Mouse (Mus musculus): ENCODE measurements around the gene Tet3. TPM values are rescaled to one million over a fixed set of nuclear protein-coding genes. Genes with fewer than 3 reads are reported as not detected.

The Tet3 gene
- polyA plus RNA-seq, 1 experiment from 2014 or later: 11.4 TPM

DNA sequence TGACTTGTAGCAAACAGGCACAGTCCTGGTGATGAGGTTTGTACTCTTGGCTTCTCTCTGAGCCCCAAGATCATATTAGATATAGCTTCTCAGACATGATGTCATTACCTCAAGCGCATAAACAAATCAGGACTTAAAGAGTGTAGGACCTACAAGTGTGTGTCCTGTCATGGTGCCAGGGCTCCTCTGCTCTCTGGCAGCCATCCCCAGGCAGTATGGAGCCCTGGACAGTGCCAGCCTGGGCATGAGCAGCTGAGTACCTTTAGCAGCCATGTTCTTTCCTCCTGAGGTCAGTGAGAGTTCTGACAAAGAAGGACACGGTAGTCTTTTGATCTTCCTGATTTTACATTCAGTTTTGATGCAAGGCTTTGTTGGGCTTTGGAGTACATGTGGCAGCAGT is 115.9 kb downstream of the Tet3 start:
- WGBS (ENCODE audit: insufficient replicate concordance): 92% methylated on average over 2 of the region's 2 CpGs
- Histone ChIP-seq H3K4me1 (replicated peaks) (peaks cover 4% of the 10 kb centered on the region; the same call in 1 of the 2 replicates), H3K4me2 (no peak overlapping the region), H3K27ac (replicated peaks) (no peak overlapping the region), H3K4me3 (replicated peaks) (no peak overlapping the region), H3K9ac (no peak overlapping the region), H3K27me3 (no peaks in the 10 kb centered on the region), H3K36me3 (replicated peaks) (peaks cover 68% of the 10 kb centered on the region), H3K9me3 (replicated peaks) (no peaks in the 10 kb centered on the region)
- no peak for ATAC-seq (ENCODE audit: insufficient read depth)

DNA sequence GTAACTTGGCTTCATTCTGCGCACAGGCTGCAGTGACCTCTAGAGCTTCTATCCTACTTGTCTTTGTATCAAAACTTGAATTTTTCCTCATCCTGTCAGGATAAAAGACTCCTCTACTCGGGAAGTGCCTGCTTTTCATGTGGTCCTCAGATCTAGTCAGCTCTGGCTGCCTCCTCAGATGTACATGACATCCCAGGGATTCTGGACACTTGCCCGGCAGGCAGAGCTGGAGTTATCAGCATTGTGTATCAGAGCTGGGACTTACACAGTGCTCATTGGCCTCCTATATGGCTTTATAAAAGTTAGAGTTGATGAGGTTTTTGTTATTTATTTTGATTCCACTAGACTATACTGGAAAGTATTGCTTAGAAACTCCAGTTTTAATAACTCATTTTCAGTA is 117.5 kb downstream of the Tet3 start:
- Histone ChIP-seq H3K9ac (no peak overlapping the region), H3K36me3 (replicated peaks) (peaks cover 74% of the 10 kb centered on the region), H3K27me3 (no peaks in the 10 kb centered on the region), H3K4me3 (replicated peaks) (no peak overlapping the region), H3K9me3 (replicated peaks) (no peaks in the 10 kb centered on the region), H3K27ac (replicated peaks) (no peak overlapping the region), H3K4me2 (no peak overlapping the region), H3K4me1 (replicated peaks) (no peaks in the 10 kb centered on the region)
- WGBS (ENCODE audit: insufficient replicate concordance): 71% methylated on average over 3 of the region's 3 CpGs
- ATAC-seq (ENCODE audit: insufficient read depth): no peak

DNA sequence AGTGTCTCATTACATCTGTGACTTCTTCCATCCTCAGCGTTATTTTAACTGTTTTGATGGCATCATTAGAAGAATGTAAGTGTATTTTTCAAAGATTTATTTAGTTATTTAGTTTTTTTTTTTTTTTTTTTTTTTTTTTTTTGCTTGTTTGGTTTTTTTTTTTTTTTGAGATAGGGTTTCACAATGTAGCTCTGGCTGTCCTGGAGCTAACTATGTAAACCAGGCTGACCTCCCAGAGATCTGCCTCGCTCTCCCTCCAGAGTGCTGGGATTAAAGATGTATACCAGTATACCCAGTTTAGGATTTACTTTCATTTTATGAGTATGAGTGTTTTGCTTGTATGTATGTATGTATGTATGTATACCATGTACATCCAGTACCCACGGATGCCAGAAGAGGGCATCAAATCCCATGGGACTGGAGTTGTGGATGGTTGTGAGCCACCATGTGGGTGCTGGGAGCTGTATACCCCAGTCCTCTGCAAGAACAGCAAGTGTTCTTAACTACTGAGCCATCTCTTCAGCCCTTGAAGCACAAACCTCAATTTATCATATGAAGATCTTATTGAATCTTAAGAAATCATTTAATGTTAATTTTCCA is 131.2 kb downstream of the Tet3 start:
- H3K4me3 ChIP-seq (replicated peaks): peak overlapping the region; percentile 91
- H3K36me3 ChIP-seq (replicated peaks): peaks cover 53% of the 10 kb centered on the region

DNA sequence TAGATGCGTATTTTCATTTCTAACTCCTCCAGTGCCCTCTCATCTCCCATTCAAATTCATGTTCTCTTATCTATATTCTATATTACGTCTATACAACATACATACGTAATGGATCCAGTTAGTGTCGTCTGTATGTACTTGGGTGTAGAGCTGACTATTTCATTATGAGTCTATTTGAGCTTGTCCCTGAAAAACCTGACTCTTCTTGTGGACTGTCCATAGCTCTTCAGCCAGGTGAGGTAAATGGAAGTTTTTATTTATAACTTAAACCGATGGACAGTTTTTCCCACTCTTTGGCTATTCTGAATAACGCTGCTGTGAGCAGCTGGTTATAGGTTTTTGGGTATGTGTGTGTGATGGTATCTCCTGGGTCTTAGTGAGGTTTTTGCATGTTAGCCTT is 132.1 kb downstream of the Tet3 start:
- H3K4me1 ChIP-seq (replicated peaks): peaks cover 38% of the 10 kb centered on the region
- H3K27ac ChIP-seq (replicated peaks): peak overlapping the region; percentile 99
- H3K27me3 ChIP-seq: no peaks in the 10 kb centered on the region
- ATAC-seq (ENCODE audit: insufficient read depth): no peak
- no peaks in the 10 kb centered on the region for H3K9me3 ChIP-seq (replicated peaks)
- peak overlapping the region; percentile 91 for H3K4me3 ChIP-seq (replicated peaks)
- 23% methylated on average over 6 of the region's 6 CpGs for WGBS (ENCODE audit: insufficient replicate concordance)
- peaks cover 43% of the 10 kb centered on the region for H3K36me3 ChIP-seq (replicated peaks)
- H3K4me2 ChIP-seq: peak overlapping the region; percentile 75
- peak overlapping the region; percentile 95 for H3K9ac ChIP-seq

More for the DNA sequence above, 131.2 kb downstream of the Tet3 start:
- H3K9ac ChIP-seq: peak overlapping the region; percentile 95; the same call in 1 of the 2 replicates
- WGBS (ENCODE audit: insufficient replicate concordance): 83% methylated on average over 3 of the region's 3 CpGs
- no peaks in the 10 kb centered on the region for H3K9me3 ChIP-seq (replicated peaks)
- no peak overlapping the region for H3K27ac ChIP-seq (replicated peaks)
- H3K4me1 ChIP-seq (replicated peaks): peaks cover 34% of the 10 kb centered on the region
- H3K27me3 ChIP-seq: no peaks in the 10 kb centered on the region
- no peak for ATAC-seq (ENCODE audit: insufficient read depth)
- H3K4me2 ChIP-seq: peak overlapping the region; percentile 75

DNA sequence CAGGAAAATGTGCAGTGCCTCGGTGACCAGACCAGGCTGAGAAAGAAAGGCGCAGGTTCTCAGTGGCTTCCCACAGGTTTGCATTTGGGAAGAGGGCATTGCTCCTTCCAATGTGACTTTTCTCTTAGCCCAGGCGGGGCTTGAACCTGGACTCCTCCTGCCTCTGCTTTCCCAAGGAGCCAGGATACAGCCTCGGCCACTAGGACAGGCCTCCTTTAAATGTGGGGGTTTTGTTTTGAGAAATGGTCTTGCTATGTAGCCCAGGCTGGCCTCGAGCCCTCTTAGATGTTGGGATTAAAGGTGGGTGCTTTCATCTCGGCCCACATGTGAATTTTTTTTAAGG is 132.5 kb downstream of the Tet3 start:
- Histone ChIP-seq H3K9ac (peak overlapping the region; percentile 95), H3K4me2 (peak overlapping the region; percentile 75), H3K27me3 (no peaks in the 10 kb centered on the region), H3K36me3 (replicated peaks) (peaks cover 40% of the 10 kb centered on the region), H3K4me3 (replicated peaks) (peak overlapping the region; percentile 91), H3K27ac (replicated peaks) (peak overlapping the region; percentile 99), H3K4me1 (replicated peaks) (peaks cover 38% of the 10 kb centered on the region), H3K9me3 (replicated peaks) (no peaks in the 10 kb centered on the region)
- ATAC-seq (ENCODE audit: insufficient read depth): peak; percentile 10
- 4% methylated on average over 6 of the region's 6 CpGs for WGBS (ENCODE audit: insufficient replicate concordance)

DNA sequence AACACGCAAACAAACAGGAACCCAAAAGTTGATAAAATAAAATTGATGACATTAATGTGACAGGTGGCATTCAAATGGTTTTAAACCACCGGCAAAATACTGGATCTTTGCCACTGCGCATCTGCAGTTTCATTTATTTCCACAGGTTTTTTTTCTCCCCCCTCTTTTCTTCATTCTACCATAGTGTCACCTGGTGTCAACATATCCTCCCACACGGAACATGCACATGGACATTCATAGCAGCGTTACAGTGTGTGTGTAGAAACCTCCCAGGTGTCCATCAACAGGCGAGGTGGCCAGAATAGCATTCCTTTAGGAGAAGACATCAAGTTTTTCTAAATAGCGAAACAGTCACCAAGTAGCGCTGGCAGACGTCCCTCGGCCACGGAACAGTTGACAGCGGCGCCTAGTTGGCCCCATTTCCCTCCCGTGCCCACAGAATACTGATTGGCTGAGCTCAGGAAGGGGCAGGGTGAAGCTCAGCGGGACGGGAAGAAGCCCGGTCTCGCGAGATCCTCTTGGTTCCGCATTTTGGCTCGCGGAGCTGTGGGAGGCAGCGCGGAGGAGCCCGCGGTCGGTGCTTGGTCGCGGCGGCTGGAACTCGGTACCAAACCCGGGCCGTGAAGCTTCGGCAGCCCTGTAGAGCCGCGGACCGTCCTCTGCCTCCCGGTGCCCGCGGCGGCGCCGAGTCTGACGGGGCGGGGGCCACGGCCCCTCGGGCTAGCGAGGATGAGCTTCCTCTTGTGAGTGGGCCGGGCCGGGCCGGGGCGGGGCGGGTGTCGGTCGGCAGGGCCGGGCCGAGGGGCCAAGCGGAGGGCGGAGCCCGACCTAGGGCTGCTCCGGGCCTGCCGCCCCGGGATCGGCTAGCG is 133.1 kb downstream of the Tet3 start, which contains the start of the genes Mthfd2 and Mob1a:
Mthfd2 (minus strand) TSS at position 384 of the 869 bp plus-strand sequence.
Mob1a (plus strand) TSS at position 492 of the 869 bp plus-strand sequence.
- peak within 1 kb of the TSS; percentile 95 for H3K9ac ChIP-seq
- H3K27me3 ChIP-seq: no peaks in the 10 kb centered on the region
- H3K4me1 ChIP-seq (replicated peaks): peaks cover 38% of the 10 kb centered on the region
- H3K9me3 ChIP-seq (replicated peaks): no peaks in the 10 kb centered on the region
- H3K4me2 ChIP-seq: peak within 1 kb of the TSS; percentile 75
- H3K27ac ChIP-seq (replicated peaks): peak within 1 kb of the TSS; percentile 99
- under 1% methylated on average over 65 of the region's 65 CpGs for WGBS (ENCODE audit: insufficient replicate concordance)
- peak within 1 kb of the TSS; percentile 91 for H3K4me3 ChIP-seq (replicated peaks)
- ATAC-seq (ENCODE audit: insufficient read depth): peak; percentile 98
- H3K36me3 ChIP-seq (replicated peaks): peaks cover 33% of the 10 kb centered on the region

DNA sequence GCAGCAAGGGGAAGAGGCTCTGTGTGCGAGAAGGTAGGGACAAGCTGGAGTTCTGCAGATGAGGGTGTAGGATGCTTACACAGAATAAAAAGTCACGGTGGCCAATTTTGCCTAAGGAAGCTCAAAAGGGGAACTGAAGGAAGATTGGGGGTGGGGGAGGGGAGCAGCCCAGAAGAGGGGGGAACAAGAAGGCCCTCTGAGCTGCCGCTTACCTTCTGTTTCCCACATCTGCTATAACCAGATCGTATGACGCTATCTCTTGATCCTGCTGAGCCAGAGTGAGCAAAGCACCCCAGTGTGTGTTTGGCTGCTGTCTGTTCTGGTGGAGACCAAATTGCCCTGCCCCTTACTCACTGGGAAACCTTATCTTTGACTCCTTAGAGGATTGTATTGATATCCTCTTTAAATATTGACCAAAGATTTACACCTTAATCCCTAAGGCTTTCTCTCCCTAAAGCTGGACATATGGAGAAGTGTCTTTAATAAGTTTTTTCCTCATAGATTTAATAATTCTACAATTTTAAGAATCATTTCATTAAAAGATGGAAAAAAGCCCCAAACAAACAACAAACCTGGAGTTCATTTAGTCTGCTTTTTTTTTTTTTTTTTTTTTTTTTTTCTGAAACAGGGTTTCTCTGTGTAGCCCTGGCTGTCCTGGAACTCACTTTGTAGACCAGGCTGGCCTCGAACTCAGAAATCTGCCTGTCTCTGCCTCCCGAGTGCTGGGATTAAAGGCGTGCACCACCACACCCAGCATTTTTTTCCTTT is 135.0 kb downstream of the Tet3 start:
- peak overlapping the region; percentile 10 for H3K27ac ChIP-seq (replicated peaks)
- ATAC-seq (ENCODE audit: insufficient read depth): no peak

DNA sequence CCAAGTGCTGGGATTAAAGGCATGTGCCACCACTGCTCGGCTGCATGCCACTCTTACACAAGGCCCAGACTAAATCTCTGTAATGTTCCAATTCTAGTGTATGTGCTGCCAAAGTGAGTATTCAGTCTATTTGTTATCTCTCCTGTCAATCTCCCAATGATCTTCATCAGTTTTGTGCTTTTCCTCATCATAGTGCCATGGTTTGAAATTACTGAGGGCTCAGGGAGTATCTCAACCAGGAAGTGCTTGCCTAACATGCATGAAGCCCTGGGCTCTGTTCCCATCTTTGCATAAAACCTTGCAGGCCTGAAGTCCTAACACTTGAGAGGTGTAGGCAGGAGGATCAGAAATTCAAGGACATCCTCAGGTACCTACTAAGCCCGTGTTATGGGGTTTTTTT is 136.1 kb downstream of the Tet3 start:
- Histone ChIP-seq H3K9me3 (replicated peaks) (no peaks in the 10 kb centered on the region), H3K9ac (no peak overlapping the region), H3K4me2 (0 out of 2 replicates have a peak overlapping the region, but pooled peaks have one; percentile 26), H3K36me3 (replicated peaks) (peaks cover 7% of the 10 kb centered on the region), H3K27ac (replicated peaks) (peak overlapping the region; percentile 10; the same call in 1 of the 2 replicates), H3K4me3 (replicated peaks) (no peak overlapping the region), H3K27me3 (no peaks in the 10 kb centered on the region), H3K4me1 (replicated peaks) (peaks cover 37% of the 10 kb centered on the region)
- ATAC-seq (ENCODE audit: insufficient read depth): no peak
- 57% methylated on average over 2 of the region's 2 CpGs for WGBS (ENCODE audit: insufficient replicate concordance)

More for the DNA sequence above, 135.0 kb downstream of the Tet3 start:
- H3K9me3 ChIP-seq (replicated peaks): no peaks in the 10 kb centered on the region
- H3K27me3 ChIP-seq: no peaks in the 10 kb centered on the region
- H3K4me2 ChIP-seq: peak overlapping the region; percentile 75
- H3K4me3 ChIP-seq (replicated peaks): 0 out of 2 replicates have a peak overlapping the region, but pooled peaks have one; percentile 20
- 49% methylated on average over 8 of the region's 8 CpGs for WGBS (ENCODE audit: insufficient replicate concordance)
- peaks cover 38% of the 10 kb centered on the region for H3K4me1 ChIP-seq (replicated peaks)
- no peak overlapping the region; the same call in 1 of the 2 replicates for H3K9ac ChIP-seq
- H3K36me3 ChIP-seq (replicated peaks): peaks cover 15% of the 10 kb centered on the region

DNA sequence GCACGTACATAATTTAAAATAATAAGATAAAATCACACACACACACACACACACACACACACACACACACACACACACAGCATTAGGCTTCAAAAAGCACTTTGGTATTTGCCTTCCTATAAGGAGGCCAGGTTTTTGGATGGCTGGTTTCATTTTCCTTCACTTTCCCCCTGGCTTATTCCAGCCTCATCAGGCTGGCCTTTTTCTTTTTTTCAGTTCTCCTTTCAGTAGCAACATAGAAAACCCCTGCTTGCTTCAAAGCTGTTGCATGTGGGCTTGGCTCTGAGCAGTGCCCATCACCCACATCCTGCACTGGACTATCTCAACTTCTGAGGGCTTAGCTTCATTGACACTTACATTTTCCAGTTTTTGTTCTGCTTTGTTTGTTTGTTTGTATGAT is 137.0 kb downstream of the Tet3 start:
- Histone ChIP-seq H3K36me3 (replicated peaks) (peaks cover 5% of the 10 kb centered on the region; the same call in 1 of the 2 replicates), H3K9me3 (replicated peaks) (no peaks in the 10 kb centered on the region), H3K4me2 (no peak overlapping the region), H3K27ac (replicated peaks) (no peak overlapping the region), H3K4me1 (replicated peaks) (peaks cover 36% of the 10 kb centered on the region), H3K9ac (no peak overlapping the region), H3K4me3 (replicated peaks) (no peak overlapping the region), H3K27me3 (no peaks in the 10 kb centered on the region)
- no peak for ATAC-seq (ENCODE audit: insufficient read depth)
- 60% methylated on average over 1 of the region's 1 CpGs for WGBS (ENCODE audit: insufficient replicate concordance)

DNA sequence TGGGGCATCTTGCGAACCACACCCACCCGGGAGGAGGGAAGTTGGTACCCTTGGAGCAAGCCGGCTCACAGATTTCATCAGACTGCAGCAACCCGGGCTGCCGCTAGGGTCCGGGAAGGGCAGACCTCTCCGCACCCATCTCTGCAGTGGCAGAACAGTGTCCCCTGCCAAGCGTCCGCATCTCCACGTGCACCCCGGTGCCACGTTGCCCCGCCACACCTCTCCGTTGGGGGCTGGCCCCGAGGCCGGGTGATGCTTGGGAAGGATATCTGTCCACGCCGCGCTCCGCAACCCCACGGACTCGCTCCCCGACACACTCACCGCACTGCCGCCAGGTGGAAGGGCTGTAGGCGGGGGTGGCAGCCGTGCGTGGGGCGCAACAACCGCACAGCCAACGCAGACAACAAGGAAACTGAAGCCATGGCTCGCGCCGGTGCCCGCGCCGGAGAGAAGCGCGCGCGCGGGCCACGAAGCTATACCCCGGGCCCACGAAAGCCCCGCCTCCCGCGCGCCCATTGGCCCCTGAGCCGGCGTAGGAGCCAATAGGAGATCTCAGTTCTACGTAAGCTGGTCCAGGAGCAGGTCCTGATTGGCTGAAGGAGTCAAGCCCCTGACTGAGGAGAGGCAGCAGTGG is 141.7 kb downstream of the Tet3 start:
- under 1% methylated on average over 52 of the region's 52 CpGs for WGBS (ENCODE audit: insufficient replicate concordance)
- H3K4me1 ChIP-seq (replicated peaks): peaks cover 57% of the 10 kb centered on the region

More for the DNA sequence above, 141.7 kb downstream of the Tet3 start:
- Histone ChIP-seq H3K9ac (peak overlapping the region; percentile 87), H3K27me3 (no peaks in the 10 kb centered on the region), H3K9me3 (replicated peaks) (no peaks in the 10 kb centered on the region), H3K4me2 (peak overlapping the region; percentile 87), H3K36me3 (replicated peaks) (peaks cover 14% of the 10 kb centered on the region), H3K4me3 (replicated peaks) (peak overlapping the region; percentile 88), H3K27ac (replicated peaks) (peak overlapping the region; percentile 85)
- peak; percentile 97 for ATAC-seq (ENCODE audit: insufficient read depth)
